Mouse (Mus musculus): ENCODE data around the gene Tpm4. TPM values are rescaled to one million over a fixed set of nuclear protein-coding genes. Genes with fewer than 3 reads are reported as not detected.

The Tpm4 gene
- polyA plus RNA-seq, 1 experiment from 2014 or later = 277 TPM

DNA sequence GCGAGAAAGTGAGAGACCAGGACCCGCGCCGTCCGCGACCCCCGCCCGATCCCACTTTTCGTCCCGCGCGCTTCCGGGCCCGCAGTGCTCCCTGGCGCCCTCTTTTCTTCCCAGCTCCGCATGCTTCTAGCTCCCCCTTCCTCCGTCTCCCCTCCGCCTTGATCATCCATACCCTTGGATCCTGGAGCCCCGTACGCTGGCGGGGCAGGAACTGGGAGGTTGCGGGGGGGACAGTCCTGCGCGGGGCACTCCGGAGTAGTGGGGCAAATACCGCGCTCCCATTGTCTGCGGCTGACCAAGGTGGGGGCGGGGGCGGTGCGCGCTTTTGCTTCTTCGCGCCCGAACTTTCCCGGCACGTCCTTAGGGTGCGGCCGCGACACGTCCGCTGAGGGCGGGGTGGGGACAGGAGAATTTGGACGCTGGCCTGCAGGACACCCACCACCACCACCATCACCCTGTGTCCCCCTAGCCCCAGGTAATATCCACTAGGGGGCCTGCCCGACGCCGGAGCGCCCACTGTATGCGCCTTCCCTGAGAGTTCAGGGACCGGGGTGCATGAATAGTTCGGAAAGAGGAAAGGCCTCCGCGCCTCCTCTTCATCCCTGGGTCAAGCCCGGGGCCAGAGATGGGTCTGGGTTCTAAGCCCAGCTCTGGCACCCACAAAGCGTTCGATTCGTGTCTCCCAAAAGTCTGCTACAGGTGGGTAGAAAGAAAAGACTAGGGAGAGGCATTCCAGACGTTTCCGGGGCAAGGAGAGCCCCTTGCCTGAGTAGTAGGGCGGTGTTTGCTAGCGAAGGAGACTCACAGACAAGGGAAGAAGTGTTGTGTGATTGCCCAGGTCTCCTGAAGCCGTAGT, 899 bp downstream of the Tpm4 start:
- H3K4me3 ChIP-seq (ENCODE audit: low read depth, low read length) = peak overlapping the region; percentile 75
- peaks cover 15% of the 10 kb centered on the region for H3K36me3 ChIP-seq (ENCODE audit: control insufficient read depth, insufficient read depth, low read length)
- peaks cover 19% of the 10 kb centered on the region for H3K4me1 ChIP-seq (replicated peaks; ENCODE audit: control insufficient read depth, insufficient read depth, low read length)
- no peaks in the 10 kb centered on the region for H3K9me3 ChIP-seq (ENCODE audit: control insufficient read depth, low read length)
- ATAC-seq (replicated peaks; ENCODE audit: low FRiP score) (peak; percentile 53), DNase-seq (ENCODE audit: low spot score) (peak; percentile 80)
- H3K4me2 ChIP-seq = peak overlapping the region; percentile 96
- WGBS = under 1% methylated on average over 62 of the region's 62 CpGs
- peak overlapping the region; percentile 92 for H3K27ac ChIP-seq (ENCODE audit: low read depth, low read length)
- H3K9ac ChIP-seq (ENCODE audit: low read depth, low read length) = peak overlapping the region; percentile 89
- H3K27me3 ChIP-seq (replicated peaks; ENCODE audit: control insufficient read depth, insufficient read depth, low read length) = peaks cover 4% of the 10 kb centered on the region; the same call in 1 of the 2 replicates

DNA sequence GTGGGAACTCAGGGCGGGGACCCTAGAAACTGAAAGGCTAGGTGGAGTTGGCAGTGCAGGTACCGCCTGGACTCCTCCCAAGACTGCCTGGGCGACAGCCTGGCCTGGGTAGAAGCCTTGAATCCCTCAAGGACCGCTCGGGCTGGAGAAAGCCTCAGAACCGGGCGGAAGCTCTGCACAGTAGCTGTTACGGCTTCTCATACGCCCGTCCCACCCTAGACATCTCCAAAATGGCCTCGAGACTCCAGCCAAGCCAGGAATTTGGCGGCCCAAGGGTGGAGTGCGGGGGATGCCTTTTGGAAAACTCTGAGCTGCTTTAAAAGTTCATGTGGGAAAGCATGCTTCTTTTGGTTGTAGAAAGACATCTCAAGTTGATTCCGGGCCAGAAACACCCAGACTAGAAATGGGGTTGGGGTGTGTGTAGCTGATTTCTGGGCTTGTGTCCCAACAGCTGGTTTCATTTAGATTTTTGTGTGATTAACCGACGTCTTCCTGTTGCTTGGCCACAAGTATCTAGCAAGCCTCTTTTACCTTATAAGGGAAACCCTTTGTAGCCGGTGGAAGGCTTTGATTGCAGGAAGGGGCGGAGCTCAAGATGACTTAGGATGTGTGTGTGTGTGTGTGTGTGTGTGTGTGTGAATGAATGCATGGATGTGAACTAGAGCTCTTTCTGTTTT, 1.7 kb downstream of the Tpm4 start:
- Histone ChIP-seq H3K4me3 (ENCODE audit: low read depth, low read length) (peak overlapping the region; percentile 75), H3K4me1 (replicated peaks; ENCODE audit: control insufficient read depth, insufficient read depth, low read length) (peaks cover 14% of the 10 kb centered on the region), H3K27ac (ENCODE audit: low read depth, low read length) (peak overlapping the region; percentile 92), H3K9ac (ENCODE audit: low read depth, low read length) (peak overlapping the region; percentile 89), H3K9me3 (ENCODE audit: control insufficient read depth, low read length) (no peaks in the 10 kb centered on the region), H3K27me3 (replicated peaks; ENCODE audit: control insufficient read depth, insufficient read depth, low read length) (peaks cover 4% of the 10 kb centered on the region; the same call in 1 of the 2 replicates), H3K36me3 (ENCODE audit: control insufficient read depth, insufficient read depth, low read length) (peaks cover 15% of the 10 kb centered on the region), H3K4me2 (peak overlapping the region; percentile 96)
- ATAC-seq (replicated peaks; ENCODE audit: low FRiP score) (no peak), DNase-seq (ENCODE audit: low spot score) (peak; percentile 55)
- 2% methylated on average over 18 of the region's 18 CpGs for WGBS

DNA sequence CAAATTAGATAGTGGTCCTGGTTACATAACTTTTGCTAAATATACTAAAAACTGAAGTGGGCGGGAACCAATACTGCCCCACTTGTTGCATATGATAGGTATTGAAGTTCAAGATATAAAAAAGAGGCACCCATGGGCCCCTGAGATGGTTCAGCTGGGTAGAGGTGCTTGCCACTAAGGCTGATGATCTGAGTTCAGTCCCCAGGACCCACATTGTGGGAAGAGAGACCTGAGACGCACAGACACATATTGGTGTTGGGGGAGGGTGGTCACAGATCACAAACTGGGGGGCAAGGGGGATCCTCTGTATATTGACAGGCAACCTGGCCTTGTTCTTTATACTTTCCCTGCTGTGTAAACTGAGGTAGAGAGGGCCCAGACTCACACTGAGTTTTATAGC, 2.7 kb downstream of the Tpm4 start:
- Histone ChIP-seq H3K4me2 (peak overlapping the region; percentile 96), H3K27ac (ENCODE audit: low read depth, low read length) (no peak overlapping the region), H3K9ac (ENCODE audit: low read depth, low read length) (no peak overlapping the region), H3K4me1 (replicated peaks; ENCODE audit: control insufficient read depth, insufficient read depth, low read length) (peaks cover 14% of the 10 kb centered on the region), H3K4me3 (ENCODE audit: low read depth, low read length) (peak overlapping the region; percentile 15; the same call in 1 of the 2 replicates), H3K27me3 (replicated peaks; ENCODE audit: control insufficient read depth, insufficient read depth, low read length) (peaks cover 4% of the 10 kb centered on the region; the same call in 1 of the 2 replicates), H3K9me3 (ENCODE audit: control insufficient read depth, low read length) (no peaks in the 10 kb centered on the region), H3K36me3 (ENCODE audit: control insufficient read depth, insufficient read depth, low read length) (peaks cover 20% of the 10 kb centered on the region)
- 83% methylated on average over 2 of the region's 2 CpGs for WGBS
- ATAC-seq (replicated peaks; ENCODE audit: low FRiP score) (no peak), DNase-seq (ENCODE audit: low spot score) (no peak)

- no peak for ATAC-seq (replicated peaks; ENCODE audit: low FRiP score)
- Histone ChIP-seq H3K9me3 (ENCODE audit: control insufficient read depth, low read length) (no peaks in the 10 kb centered on the region), H3K36me3 (ENCODE audit: control insufficient read depth, insufficient read depth, low read length) (peaks cover 21% of the 10 kb centered on the region), H3K4me3 (ENCODE audit: low read depth, low read length) (no peak overlapping the region), H3K4me1 (replicated peaks; ENCODE audit: control insufficient read depth, insufficient read depth, low read length) (peaks cover 9% of the 10 kb centered on the region), H3K4me2 (no peak overlapping the region), H3K9ac (ENCODE audit: low read depth, low read length) (no peak overlapping the region), H3K27ac (ENCODE audit: low read depth, low read length) (no peak overlapping the region), H3K27me3 (replicated peaks; ENCODE audit: control insufficient read depth, insufficient read depth, low read length) (peaks cover 4% of the 10 kb centered on the region; the same call in 1 of the 2 replicates)
- 86% methylated on average over 5 of the region's 5 CpGs for WGBS
- DNase-seq (ENCODE audit: low spot score) = no peak
These were observed 3.7 kb downstream of the Tpm4 start for GRCm38 (mm10) chr8:72138456-72138855.

DNA sequence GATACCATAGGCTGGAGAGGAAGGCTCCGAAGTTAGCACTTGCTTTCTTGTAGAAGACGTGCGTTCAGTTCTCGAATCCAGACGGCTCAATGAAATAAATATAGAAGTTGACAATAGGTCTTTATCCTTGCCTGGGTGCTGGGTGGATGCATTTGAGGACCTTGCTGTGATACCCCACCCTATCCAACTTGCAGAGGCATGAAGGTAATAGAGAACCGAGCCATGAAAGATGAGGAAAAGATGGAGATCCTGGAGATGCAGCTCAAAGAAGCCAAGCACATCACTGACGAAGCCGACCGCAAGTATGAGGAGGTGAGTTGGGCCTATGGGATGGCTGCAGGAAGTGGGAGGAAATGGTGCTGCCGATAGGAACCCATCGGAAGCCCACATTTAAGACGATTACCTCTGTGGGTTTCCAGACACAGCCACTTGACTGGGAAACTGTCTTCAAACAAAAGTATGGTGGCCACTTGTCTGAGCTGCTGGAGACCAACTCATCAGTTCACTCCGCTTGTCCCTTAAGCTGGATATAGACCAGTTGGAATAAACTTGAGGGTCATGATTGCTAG, 8.6 kb downstream of the Tpm4 start:
- WGBS = 62% methylated on average over 13 of the region's 13 CpGs
- DNase-seq (ENCODE audit: low spot score) = no peak
- no peak overlapping the region for H3K4me3 ChIP-seq (ENCODE audit: low read depth, low read length)
- H3K9me3 ChIP-seq (ENCODE audit: control insufficient read depth, low read length) = no peaks in the 10 kb centered on the region
- peaks cover 6% of the 10 kb centered on the region; the same call in 1 of the 2 replicates for H3K4me1 ChIP-seq (replicated peaks; ENCODE audit: control insufficient read depth, insufficient read depth, low read length)
- no peak for ATAC-seq (replicated peaks; ENCODE audit: low FRiP score)
- H3K27ac ChIP-seq (ENCODE audit: low read depth, low read length) = no peak overlapping the region
- H3K36me3 ChIP-seq (ENCODE audit: control insufficient read depth, insufficient read depth, low read length) = peaks cover 45% of the 10 kb centered on the region
- H3K27me3 ChIP-seq (replicated peaks; ENCODE audit: control insufficient read depth, insufficient read depth, low read length) = no peaks in the 10 kb centered on the region
- no peak overlapping the region for H3K9ac ChIP-seq (ENCODE audit: low read depth, low read length)
- no peak overlapping the region for H3K4me2 ChIP-seq

DNA sequence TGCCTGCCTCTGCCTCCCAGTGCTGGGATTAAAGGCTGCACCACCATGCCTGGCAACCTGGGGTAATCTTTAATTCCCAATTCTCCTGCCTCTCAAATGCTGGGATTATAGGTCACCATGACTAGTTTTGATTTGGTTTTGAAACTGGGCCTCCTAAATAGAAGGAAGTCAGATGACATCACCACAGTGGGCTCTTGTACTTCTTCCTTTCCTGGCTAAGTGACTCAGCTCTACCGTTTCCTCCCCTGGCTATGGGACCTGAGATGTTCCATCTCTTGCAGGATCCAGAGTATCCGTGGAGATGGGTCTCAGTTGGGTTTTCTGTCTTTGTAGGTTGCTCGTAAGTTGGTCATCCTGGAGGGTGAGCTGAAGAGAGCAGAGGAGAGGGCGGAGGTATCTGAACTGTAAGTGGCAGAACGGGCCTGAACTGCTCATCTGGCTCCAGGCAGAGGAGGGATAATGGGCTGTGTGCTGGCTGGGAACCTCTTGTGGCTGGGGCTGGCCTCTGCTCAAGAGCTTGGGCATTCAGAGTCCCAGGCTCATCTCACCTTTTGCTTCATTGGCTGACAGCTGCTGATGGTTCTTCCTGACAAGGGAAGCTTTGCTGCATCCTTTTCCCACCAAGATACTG, 9.7 kb downstream of the Tpm4 start:
- Histone ChIP-seq H3K4me1 (replicated peaks; ENCODE audit: control insufficient read depth, insufficient read depth, low read length) (peaks cover 6% of the 10 kb centered on the region; the same call in 1 of the 2 replicates), H3K9ac (ENCODE audit: low read depth, low read length) (no peak overlapping the region), H3K36me3 (ENCODE audit: control insufficient read depth, insufficient read depth, low read length) (peaks cover 35% of the 10 kb centered on the region), H3K27me3 (replicated peaks; ENCODE audit: control insufficient read depth, insufficient read depth, low read length) (no peaks in the 10 kb centered on the region), H3K9me3 (ENCODE audit: control insufficient read depth, low read length) (no peaks in the 10 kb centered on the region), H3K4me2 (no peak overlapping the region), H3K27ac (ENCODE audit: low read depth, low read length) (no peak overlapping the region), H3K4me3 (ENCODE audit: low read depth, low read length) (no peak overlapping the region)
- ATAC-seq (replicated peaks; ENCODE audit: low FRiP score) = no peak
- no peak for DNase-seq (ENCODE audit: low spot score)
- WGBS = 60% methylated on average over 5 of the region's 5 CpGs

DNA sequence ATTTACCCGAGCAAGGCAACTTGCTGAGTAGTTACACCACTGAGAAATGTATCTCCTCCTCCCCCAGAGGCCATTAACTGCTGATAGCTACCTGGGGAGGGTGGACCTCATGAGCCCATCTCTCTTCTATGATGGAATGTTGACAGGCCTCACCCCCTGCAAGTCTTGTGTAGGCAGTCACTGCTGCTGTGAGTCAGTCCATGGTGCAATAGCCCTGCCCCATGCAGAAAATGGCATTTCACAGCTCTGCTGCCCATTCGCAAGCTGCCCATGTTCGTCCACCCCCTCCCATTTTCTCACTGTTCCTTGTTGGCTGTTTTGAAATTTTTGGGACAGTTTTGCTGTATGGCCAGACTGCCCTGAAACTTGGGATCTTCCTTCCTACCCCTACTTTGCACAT, 10.7 kb downstream of the Tpm4 start:
- Histone ChIP-seq H3K9me3 (ENCODE audit: control insufficient read depth, low read length) (no peaks in the 10 kb centered on the region), H3K36me3 (ENCODE audit: control insufficient read depth, insufficient read depth, low read length) (peaks cover 36% of the 10 kb centered on the region)

DNA sequence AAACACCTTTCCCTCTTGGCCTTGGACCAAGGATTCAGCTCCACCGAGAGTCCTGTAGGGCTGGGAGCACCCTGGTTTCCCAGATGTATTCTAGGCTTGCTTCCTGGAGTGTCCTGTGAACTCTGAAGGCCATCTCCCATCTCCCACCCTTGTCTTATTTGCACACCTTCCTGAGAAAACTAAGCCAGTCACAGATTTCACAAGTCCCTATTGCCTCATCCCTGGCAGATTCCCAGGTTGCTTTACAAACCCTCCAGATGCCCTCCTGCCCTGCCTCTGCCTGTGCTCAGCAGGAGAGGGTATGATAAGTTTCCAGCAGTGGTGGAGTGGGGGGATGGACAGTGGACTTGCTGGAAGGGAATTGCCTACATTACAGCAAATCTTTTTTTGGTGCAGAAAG, 11.3 kb downstream of the Tpm4 start:
- H3K27me3 ChIP-seq (replicated peaks; ENCODE audit: control insufficient read depth, insufficient read depth, low read length) = no peaks in the 10 kb centered on the region
- H3K4me2 ChIP-seq = no peak overlapping the region
- peaks cover 40% of the 10 kb centered on the region for H3K36me3 ChIP-seq (ENCODE audit: control insufficient read depth, insufficient read depth, low read length)
- no peak overlapping the region for H3K4me3 ChIP-seq (ENCODE audit: low read depth, low read length)
- no peaks in the 10 kb centered on the region for H3K9me3 ChIP-seq (ENCODE audit: control insufficient read depth, low read length)
- 81% methylated on average over 1 of the region's 1 CpGs for WGBS
- H3K27ac ChIP-seq (ENCODE audit: low read depth, low read length) = no peak overlapping the region
- ATAC-seq (replicated peaks; ENCODE audit: low FRiP score) (no peak), DNase-seq (ENCODE audit: low spot score) (no peak)
- no peak overlapping the region for H3K9ac ChIP-seq (ENCODE audit: low read depth, low read length)
- H3K4me1 ChIP-seq (replicated peaks; ENCODE audit: control insufficient read depth, insufficient read depth, low read length) = peaks cover 6% of the 10 kb centered on the region; the same call in 1 of the 2 replicates

More for the DNA sequence above, 10.7 kb downstream of the Tpm4 start:
- Histone ChIP-seq H3K4me1 (replicated peaks; ENCODE audit: control insufficient read depth, insufficient read depth, low read length) (peaks cover 6% of the 10 kb centered on the region; the same call in 1 of the 2 replicates), H3K27me3 (replicated peaks; ENCODE audit: control insufficient read depth, insufficient read depth, low read length) (no peaks in the 10 kb centered on the region), H3K9ac (ENCODE audit: low read depth, low read length) (no peak overlapping the region), H3K4me3 (ENCODE audit: low read depth, low read length) (no peak overlapping the region), H3K4me2 (no peak overlapping the region), H3K27ac (ENCODE audit: low read depth, low read length) (no peak overlapping the region)
- WGBS = 76% methylated on average over 3 of the region's 3 CpGs
- DNase-seq (ENCODE audit: low spot score) (no peak), ATAC-seq (replicated peaks; ENCODE audit: low FRiP score) (no peak)

All from liver, embryonic 11.5 days (tissue).